Comparison of ENCODE assay signal across 19 mouse cellular contexts in the genomic region with DNA sequence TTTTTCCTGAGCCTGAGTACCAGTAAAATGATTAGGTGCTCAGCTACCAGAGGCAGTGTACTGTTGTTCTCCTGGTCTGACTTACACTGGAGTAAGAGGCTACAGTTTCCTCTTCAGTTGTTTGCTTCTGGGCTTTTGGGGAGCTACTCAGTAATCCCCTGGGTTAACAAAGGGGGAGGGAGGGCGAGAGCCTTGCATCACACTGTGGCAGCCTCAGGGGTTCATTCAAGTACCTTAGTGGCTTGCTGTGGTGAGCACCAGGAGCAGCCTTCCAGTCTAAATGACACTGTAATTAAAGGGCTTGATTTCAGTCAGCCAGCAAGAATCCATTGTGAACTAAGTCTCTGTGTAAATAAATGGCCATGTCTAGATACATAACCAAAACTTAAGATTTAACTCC.
DNase-seq lines count a peak whose midpoint lies in the region; ATAC-seq and TF ChIP-seq lines count a peak whose summit lies in the region.
"Had no signal": no experiment of that assay in that cellular context is flagged by ENCODE, and none has a peak within 500 bp of the region (broad histone marks: within the 10 kb centered on the region; RNA-seq: fewer than 3 reads in every experiment).

No protein-coding gene starts in this region.

- no peak for TF ChIP-seq CTCF in left cerebral cortex, adult 2 months (IDR thresholded peaks at IDR 0.05)

- no peaks in the 10 kb centered on the region for H3K27me3 ChIP-seq in kidney, embryonic 16.5 days (ENCODE audit: insufficient read depth, low read length)
- H3K27me3 ChIP-seq in embryonic facial prominence, embryonic 10.5 days (replicated peaks; ENCODE audit: low read depth, poor library complexity, severe bottlenecking) = no peaks in the 10 kb centered on the region
- H3K27me3 ChIP-seq: CH12.LX; stomach, embryonic 15.5 days had no signal

- DNase-seq in adrenal gland, postnatal 14 days = peak; percentile 5
- DNase-seq in adrenal gland, postnatal 4 days (ENCODE audit: low spot score in 2 of 2) = no peak
- DNase-seq in kidney, adult 18-20 months = no peak
- peak; percentile 32 for DNase-seq in embryonic facial prominence, embryonic 10.5 days (ENCODE audit: low spot score)
- peak; percentile 22 for DNase-seq in gonadal fat pad, adult 2 months (ENCODE audit: low read depth)
- no peak for DNase-seq in left cerebral cortex, adult 2 months (ENCODE audit: extremely low spot score in 1 of 2, low spot score in 2 of 2)
- DNase-seq in cerebellum, adult 18-20 months = no peak
- DNase-seq: cerebellum, adult 11-12 months; heart, adult 18-20 months; lung, adult 18-20 months; lung, postnatal 4 days; right cerebral cortex, adult 18-20 months; spleen, adult 18-20 months had no signal

- no peak for ATAC-seq in kidney, embryonic 16.5 days (ENCODE audit: low FRiP score, low TSS enrichment)
- ATAC-seq: activated CD4-positive, CD25-positive, alpha-beta regulatory T cell, adult 4 months; hindbrain, postnatal 0 days had no signal

- H3K36me3 ChIP-seq in kidney, embryonic 16.5 days (ENCODE audit: insufficient read depth, low read length) = no peaks in the 10 kb centered on the region
- H3K36me3 ChIP-seq in embryonic facial prominence, embryonic 10.5 days (replicated peaks) = no peaks in the 10 kb centered on the region
- H3K36me3 ChIP-seq: stomach, embryonic 15.5 days had no signal

- no peak overlapping the region for H3K4me2 ChIP-seq in kidney, embryonic 16.5 days (replicated peaks; ENCODE audit: low read depth, low read length)
- H3K4me2 ChIP-seq: stomach, embryonic 15.5 days had no signal

- 85% methylated on average over 1 of the region's 1 CpGs for WGBS in kidney, embryonic 16.5 days
- 29% methylated on average over 1 of the region's 1 CpGs for WGBS in embryonic facial prominence, embryonic 10.5 days

- H3K4me3 ChIP-seq in kidney, embryonic 16.5 days (ENCODE audit: low read length) = no peak overlapping the region
- H3K4me3 ChIP-seq in embryonic facial prominence, embryonic 10.5 days = no peak overlapping the region
- H3K4me3 ChIP-seq in left cerebral cortex, adult 2 months = no peak overlapping the region
- H3K4me3 ChIP-seq: stomach, embryonic 15.5 days had no signal

- H3K9ac ChIP-seq in kidney, embryonic 16.5 days (replicated peaks; ENCODE audit: low read length) = no peak overlapping the region
- H3K9ac ChIP-seq: stomach, embryonic 15.5 days had no signal

- intact Hi-C loops in left cerebral cortex, adult 2 months (cut with DNase I) = no loop called here

- peak overlapping the region; percentile 66 for H3K27ac ChIP-seq in kidney, embryonic 16.5 days (ENCODE audit: low read length)
- H3K27ac ChIP-seq in embryonic facial prominence, embryonic 10.5 days (replicated peaks) = no peak overlapping the region
- no peak overlapping the region for H3K27ac ChIP-seq in left cerebral cortex, adult 2 months
- H3K27ac ChIP-seq: hindbrain, postnatal 0 days; kidney, postnatal 0 days; stomach, embryonic 15.5 days had no signal

- no peaks in the 10 kb centered on the region for H3K9me3 ChIP-seq in kidney, embryonic 16.5 days (ENCODE audit: low read length)
- no peaks in the 10 kb centered on the region for H3K9me3 ChIP-seq in embryonic facial prominence, embryonic 10.5 days
- H3K9me3 ChIP-seq: stomach, embryonic 15.5 days had no signal

- peaks cover 6% of the 10 kb centered on the region for H3K4me1 ChIP-seq in kidney, embryonic 16.5 days (ENCODE audit: insufficient read depth, low read length)
- H3K4me1 ChIP-seq in embryonic facial prominence, embryonic 10.5 days = peaks cover 28% of the 10 kb centered on the region
- H3K4me1 ChIP-seq: stomach, embryonic 15.5 days had no signal

Comparison
In these comparisons a context has a peak if more than half of its experiments do, and no peak if none do; other contexts are left out.
1. DNase-seq: peak in adrenal gland, postnatal 14 days (single experiment), embryonic facial prominence, embryonic 10.5 days (single experiment) and gonadal fat pad, adult 2 months (single experiment); none in adrenal gland, postnatal 4 days (0 of 2), kidney, adult 18-20 months (single experiment), left cerebral cortex, adult 2 months (0 of 2) and cerebellum, adult 18-20 months (0 of 2).